Mouse (Mus musculus): ENCODE measurements at regions not wholly inside any gene's neighbourhood (a gene's known extent, or its start where the extent isn't known, plus 50 kb on each side); places are given as distances from the start of the nearest gene placed in this dataset.

- DNase-seq (ENCODE audit: low spot score), result peak; percentile 60
Observed at GRCm38 (mm10) chr13:79453227-79453626, 1253.7 kb upstream of the Nr2f1 start.

DNA sequence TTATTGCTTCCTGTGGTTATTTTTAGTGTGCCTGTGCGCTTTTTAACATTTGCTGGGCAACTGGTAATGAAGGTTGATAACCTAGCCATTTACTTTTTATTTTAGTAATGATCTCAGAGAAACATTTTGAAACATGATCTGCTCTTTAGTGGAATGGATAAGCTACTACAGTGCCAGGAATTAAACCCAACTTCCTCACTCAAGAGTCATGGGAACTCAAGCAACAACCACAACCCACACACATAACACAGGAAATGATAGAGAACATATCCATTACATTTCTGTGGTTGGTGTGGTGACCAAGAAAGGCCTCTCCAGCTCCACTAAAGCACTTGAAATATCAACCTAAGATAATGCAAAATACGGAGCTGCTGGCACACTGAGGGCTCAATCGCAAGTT lies 1243.6 kb upstream of the Nr2f1 start:
- DNase-seq (ENCODE audit: low spot score), result no peak

DNA sequence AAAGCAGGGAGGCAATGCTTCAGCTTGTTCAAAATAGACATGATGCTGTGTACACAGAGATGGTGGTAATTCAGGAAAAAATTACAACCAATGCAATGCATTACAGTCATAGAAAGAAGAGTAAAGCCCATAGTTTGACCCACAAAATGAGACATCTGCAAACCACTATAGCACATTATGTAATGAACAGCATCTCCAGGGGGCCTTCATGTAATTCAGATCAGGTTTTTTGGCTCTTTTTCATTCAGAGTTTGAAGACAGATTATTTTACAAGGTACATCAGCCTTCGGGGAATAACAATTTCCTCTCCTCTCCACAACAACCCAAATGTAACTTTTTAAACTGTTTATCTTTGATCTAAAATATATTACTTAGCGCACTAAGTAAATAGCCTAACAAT lies 1243.1 kb upstream of the Nr2f1 start:
- no peak for DNase-seq (ENCODE audit: low spot score)

DNA sequence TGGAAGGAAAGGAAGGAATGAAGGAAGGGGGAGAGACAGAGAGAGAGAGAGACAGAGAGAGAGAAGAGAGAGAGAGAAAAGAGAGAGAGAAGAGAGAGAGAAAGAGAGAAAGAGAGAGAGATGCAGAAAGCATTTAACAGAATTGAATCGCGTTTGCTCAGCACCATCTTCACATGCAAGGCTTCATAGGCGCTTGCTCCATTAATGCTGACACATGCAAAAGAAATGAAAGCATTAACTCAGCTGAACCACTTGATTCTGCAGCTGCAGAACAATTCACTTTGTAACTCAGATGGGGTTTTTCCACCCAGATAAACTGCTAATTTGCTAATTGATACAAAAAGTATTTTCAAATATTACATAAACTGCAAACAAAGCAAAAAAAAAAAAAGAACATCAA lies 1231.9 kb upstream of the Nr2f1 start:
- no peak for DNase-seq (ENCODE audit: low spot score)

DNA sequence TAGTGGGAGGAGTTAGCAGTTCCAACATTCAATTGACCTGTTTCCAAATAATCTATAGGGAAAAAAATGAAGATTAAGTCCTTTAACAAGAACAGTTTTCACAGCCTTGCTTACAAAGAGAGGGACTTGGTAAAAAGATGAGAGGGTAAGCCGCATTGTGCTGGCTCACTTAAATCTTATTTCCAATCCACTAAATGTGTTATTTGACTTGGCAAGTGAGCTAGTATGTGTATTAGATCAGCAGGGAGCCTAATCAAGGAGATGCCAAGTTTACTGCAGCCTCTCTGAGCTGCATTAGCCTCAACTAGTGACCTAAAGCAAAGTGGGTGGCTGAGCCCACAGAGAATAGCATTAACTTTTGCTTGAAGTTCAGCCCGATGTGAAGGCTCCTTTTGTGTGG lies 1231.4 kb upstream of the Nr2f1 start:
- DNase-seq (ENCODE audit: low spot score), result peak; percentile 42

- no peak for DNase-seq (ENCODE audit: low spot score)
Observed at GRCm38 (mm10) chr13:79430562-79430961, 1231.0 kb upstream of the Nr2f1 start.

- peak; percentile 38 for DNase-seq (ENCODE audit: low spot score)
Observed at GRCm38 (mm10) chr13:79417841-79418240, 1218.3 kb upstream of the Nr2f1 start.

GRCm38 (mm10) chr13:79400082-79400481 lies 1200.5 kb upstream of the Nr2f1 start:
- no peak for DNase-seq (ENCODE audit: low spot score)

GRCm38 (mm10) chr13:79393938-79394337 lies 1194.4 kb upstream of the Nr2f1 start:
- peak; percentile 67 for DNase-seq (ENCODE audit: low spot score)

GRCm38 (mm10) chr13:79387928-79388327 lies 1188.4 kb upstream of the Nr2f1 start:
- DNase-seq (ENCODE audit: low spot score), result peak; percentile 56

GRCm38 (mm10) chr13:79341494-79341893 lies 1141.9 kb upstream of the Nr2f1 start:
- DNase-seq (ENCODE audit: low spot score), result peak; percentile 24

DNA sequence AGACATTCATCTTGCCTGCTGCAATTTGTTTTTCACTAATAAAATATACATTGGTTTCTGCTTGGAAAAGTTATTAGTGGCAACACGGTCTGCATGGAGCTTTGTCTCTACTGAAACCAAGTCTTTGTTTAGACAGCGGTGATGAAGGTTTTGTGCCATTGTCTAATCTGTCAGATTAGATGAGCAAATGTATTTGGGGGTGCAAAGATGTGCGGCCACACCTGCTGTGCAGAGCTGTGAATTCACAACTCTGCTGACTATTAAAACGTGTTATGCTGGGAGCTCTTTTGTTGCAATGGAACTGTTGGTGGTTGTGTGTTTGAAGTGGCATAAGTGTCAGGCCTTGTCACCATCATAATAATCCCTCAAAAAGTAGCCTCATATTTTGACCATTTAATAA lies 1140.9 kb upstream of the Nr2f1 start:
- DNase-seq (ENCODE audit: low spot score), result no peak

DNA sequence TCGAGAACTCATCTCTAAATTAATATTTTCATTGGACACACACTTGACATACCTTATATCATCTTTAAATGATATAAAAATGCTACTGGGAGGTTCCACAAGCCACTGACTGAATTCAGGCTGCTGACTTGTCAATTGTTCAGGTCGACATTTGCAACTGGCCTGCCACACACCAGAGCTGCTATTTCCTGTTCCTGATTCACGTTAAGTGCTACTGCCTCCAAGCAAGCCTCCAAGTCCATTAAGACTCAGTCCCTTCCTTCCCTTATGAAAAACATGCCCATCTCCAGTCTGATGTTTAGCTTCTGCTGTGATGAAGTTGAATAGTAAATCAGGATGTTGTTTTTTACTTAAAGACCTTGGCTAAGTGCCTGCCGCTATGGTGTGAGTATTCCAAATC lies 1140.2 kb upstream of the Nr2f1 start:
- peak; percentile 27 for DNase-seq (ENCODE audit: low spot score)

DNA sequence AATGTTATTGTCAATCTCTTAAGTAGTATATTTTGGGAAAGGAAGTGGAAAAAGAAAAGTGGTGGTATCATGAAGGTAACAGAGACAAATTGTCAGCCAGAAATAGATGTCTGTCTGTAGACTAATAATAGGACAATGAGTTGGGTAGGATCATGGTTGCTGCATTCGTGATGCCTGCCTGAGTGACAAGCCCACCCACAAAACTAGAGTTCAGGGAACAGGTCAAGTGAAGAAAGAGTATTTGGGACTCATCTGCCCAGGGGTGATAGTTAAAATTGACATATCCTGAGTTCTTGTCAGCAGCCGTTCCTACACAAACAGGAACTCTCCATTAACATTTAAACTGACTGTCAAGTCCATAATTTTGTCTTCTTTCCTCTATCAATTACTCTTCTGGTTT lies 1120.6 kb upstream of the Nr2f1 start:
- DNase-seq (ENCODE audit: low spot score), result no peak

GRCm38 (mm10) chr13:79309584-79310110 lies 1110.1 kb upstream of the Nr2f1 start:
- no peak for DNase-seq (ENCODE audit: low spot score)

- peak; percentile 44 for DNase-seq (ENCODE audit: low spot score)
Observed at GRCm38 (mm10) chr13:79297225-79297710, 1097.7 kb upstream of the Nr2f1 start.

GRCm38 (mm10) chr13:79288022-79288421 lies 1088.5 kb upstream of the Nr2f1 start:
- no peak for DNase-seq (ENCODE audit: low spot score)

- DNase-seq (ENCODE audit: low spot score), result no peak
Observed at GRCm38 (mm10) chr13:79286181-79286580, 1086.6 kb upstream of the Nr2f1 start.

DNA sequence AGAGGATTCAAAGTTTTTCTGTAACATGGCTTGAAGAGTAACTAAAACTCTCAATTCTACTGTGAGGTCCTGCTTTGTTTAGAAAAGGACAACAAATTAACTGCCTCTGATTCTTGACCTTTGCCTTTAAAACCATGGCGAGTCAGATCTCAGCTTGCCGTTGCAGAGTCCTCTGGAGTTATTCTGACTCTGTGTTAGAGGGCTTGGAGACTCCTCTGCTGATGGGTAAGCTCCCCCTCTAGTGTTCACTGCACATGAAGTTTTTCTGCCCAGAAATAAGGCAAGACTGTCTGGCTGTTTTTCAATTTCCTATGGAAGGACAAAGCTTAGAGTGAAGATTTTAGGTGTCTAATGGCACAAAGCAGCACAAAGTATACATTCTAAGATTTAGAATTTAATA lies 1085.9 kb upstream of the Nr2f1 start:
- DNase-seq (ENCODE audit: low spot score), result peak; percentile 79

DNA sequence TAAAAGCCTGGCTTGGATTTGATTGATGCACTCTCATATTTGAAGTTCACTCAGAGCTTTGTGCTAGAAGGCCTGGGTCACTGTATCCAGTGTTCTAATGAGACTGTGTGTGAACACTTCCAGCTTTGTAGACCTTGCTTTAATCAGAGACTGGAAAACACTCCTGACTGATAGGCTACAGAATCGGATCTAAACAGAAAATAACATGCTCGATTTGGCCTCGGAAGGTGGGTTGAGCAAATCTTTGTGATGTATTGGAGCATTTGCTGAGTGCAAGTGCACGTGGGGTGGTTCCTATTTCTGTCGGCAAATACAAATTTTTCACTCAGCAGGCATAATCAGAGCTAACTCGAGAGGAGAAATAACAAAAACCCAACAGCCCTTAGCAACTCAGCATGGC lies 1078.2 kb upstream of the Nr2f1 start:
- peak; percentile 34 for DNase-seq (ENCODE audit: low spot score)

- no peak for DNase-seq (ENCODE audit: low spot score)
Observed at GRCm38 (mm10) chr13:79277313-79277712, 1077.8 kb upstream of the Nr2f1 start.

GRCm38 (mm10) chr13:79255362-79255761 lies 1055.8 kb upstream of the Nr2f1 start:
- DNase-seq (ENCODE audit: low spot score), result peak; percentile 48

DNA sequence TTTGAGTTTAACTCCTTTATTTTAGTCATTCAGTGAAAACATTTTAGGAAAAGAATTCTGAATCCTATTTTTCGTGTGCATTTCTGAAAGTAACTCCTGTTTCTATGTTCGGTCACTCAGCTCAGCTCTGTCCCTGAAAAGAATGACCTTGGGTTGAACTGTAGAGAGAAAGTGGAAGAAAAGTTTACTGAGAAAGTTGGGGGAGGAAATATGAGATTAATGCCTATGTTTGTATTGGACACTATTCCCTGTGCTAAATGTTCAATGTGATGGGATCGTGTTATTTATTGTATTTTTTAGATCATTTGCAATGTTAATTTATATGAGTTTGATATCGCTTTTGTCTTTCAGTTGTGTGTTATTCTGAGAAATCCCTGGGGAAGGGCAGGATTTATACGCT lies 1052.8 kb upstream of the Nr2f1 start:
- peak; percentile 14 for DNase-seq (ENCODE audit: low spot score)

- DNase-seq (ENCODE audit: low spot score), result peak; percentile 14
Observed at GRCm38 (mm10) chr13:79251269-79251668, 1051.7 kb upstream of the Nr2f1 start.

Data from embryo, embryonic 10.5 days (tissue).